23 mouse cellular contexts compared by ENCODE assay signal in genomic region chr7:65051986-65052385, GRCm38 (mm10).
DNase-seq lines count a peak whose midpoint lies in the region; TF ChIP-seq lines count a peak whose summit lies in the region.
"Had no signal": no experiment of that assay in that cellular context is flagged by ENCODE, and none has a peak within 500 bp of the region (broad histone marks: within the 10 kb centered on the region; RNA-seq: fewer than 3 reads in every experiment).

No protein-coding gene starts in this region.

- DNase-seq in testis, postnatal 10 days (ENCODE audit: low spot score): no peak
- DNase-seq in ES-CJ7 (ENCODE audit: low read depth, low spot score): peak; percentile 72
- DNase-seq in R1 (ENCODE audit: low read depth, low spot score): peak; percentile 94
- DNase-seq in ZHBTc4 (ENCODE audit: low read depth, low spot score): peak; percentile 25
- DNase-seq in spleen, adult 12 weeks (ENCODE audit: low spot score): no peak
- no peak for DNase-seq in kidney, adult 9 months
- no peak for DNase-seq in adrenal gland, postnatal 4 days (ENCODE audit: low spot score in 2 of 2)
- DNase-seq: adrenal gland, adult 2 months; adrenal gland, adult 8-10 months; adrenal gland, postnatal 10 days; adrenal gland, postnatal 14 days; adrenal gland, postnatal 25 days; adrenal gland, postnatal 36 days; B cell, adult 2 months; cerebellum, adult 11 months; cerebellum, adult 11-12 months; cerebellum, adult 18-20 months; cerebellum, adult 2 months; cerebellum, adult 8-10 months; cerebellum, adult 9-10 months had no signal

- no peaks in the 10 kb centered on the region for H3K4me1 ChIP-seq in testis, adult 2 months (ENCODE audit: control insufficient read depth, insufficient read depth, low read length)

- no peak for TF ChIP-seq CTCF in testis, adult 2 months (IDR thresholded peaks at IDR 0.05; ENCODE audit: control insufficient read depth, insufficient read depth, insufficient replicate concordance, low read depth, low read length)

- H3K4me3 ChIP-seq in testis, adult 2 months (ENCODE audit: control insufficient read depth, low read depth, low read length): peak overlapping the region; percentile 1; the same call in 1 of the 2 replicates

- no peaks in the 10 kb centered on the region for H3K36me3 ChIP-seq in testis, adult 2 months (ENCODE audit: control insufficient read depth, insufficient read depth, low read length)
- H3K36me3 ChIP-seq: G1E had no signal

- no peak overlapping the region for H3K27ac ChIP-seq in testis, adult 2 months (ENCODE audit: control insufficient read depth, insufficient read depth, low read depth, low read length)

- H3K27me3 ChIP-seq in testis, adult 2 months (ENCODE audit: control insufficient read depth, insufficient read depth, low read length): no peaks in the 10 kb centered on the region
- H3K27me3 ChIP-seq: Patski had no signal

- TF ChIP-seq POLR2A in testis, adult 2 months (IDR thresholded peaks at IDR 0.05; ENCODE audit: control insufficient read depth, low read depth, low read length): no peak

Comparison
In these comparisons a context has a peak if more than half of its experiments do, and no peak if none do; other contexts are left out.
1. DNase-seq: peak in ES-CJ7 (single experiment), R1 (single experiment) and ZHBTc4 (single experiment); none in testis, postnatal 10 days (single experiment), spleen, adult 12 weeks (single experiment), kidney, adult 9 months (single experiment) and adrenal gland, postnatal 4 days (0 of 2).